Mouse (Mus musculus) heart, adult 2 months (tissue): Measurements from ENCODE around the gene 1700003E16Rik.

ENCODE experiments used
- CTCF ChIP-seq: fragments of 200-600 bp; IDR thresholded peaks from 2 replicates; pipeline ENCODE4 v1.8.1; 2022; ENCODE audit warnings: antibody characterized with exemption, mild to moderate bottlenecking, moderate library complexity
- POLR2A ChIP-seq: fragments of 200-500 bp; IDR thresholded peaks from 2 replicates; pipeline ENCODE4 v1.6.1; 2011; ENCODE audit warnings: mild to moderate bottlenecking, low read depth, low read length, control low read depth; ENCODE audit not compliant: insufficient read depth

DNA sequence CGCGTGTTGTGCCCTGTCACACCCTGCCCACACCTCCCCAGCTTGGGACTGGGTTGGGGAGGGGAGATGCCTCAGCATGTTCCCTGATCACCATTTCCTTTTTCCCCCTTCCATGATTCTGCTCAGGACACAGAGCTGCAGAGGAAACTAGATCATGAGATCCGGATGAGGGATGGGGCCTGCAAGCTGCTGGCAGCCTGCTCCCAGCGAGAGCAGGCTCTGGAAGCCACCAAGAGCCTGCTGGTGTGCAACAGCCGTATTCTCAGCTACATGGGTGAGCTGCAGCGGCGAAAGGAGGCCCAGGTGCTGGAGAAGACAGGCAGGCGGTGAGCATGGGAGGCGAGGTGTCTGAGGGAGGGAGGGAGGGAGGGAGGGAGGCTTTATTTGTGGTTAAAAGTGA is 10.4 kb upstream of the 1700003E16Rik start:
- no peak for TF ChIP-seq CTCF
- no peak for TF ChIP-seq POLR2A
